Mouse (Mus musculus) liver, postnatal 0 days (tissue): Measurements from ENCODE around the gene Wdr25.

Source experiments
- CTCF ChIP-seq: sonication (generic); IDR thresholded peaks from 2 replicates; pipeline ENCODE4 v1.5.1; 2016; ENCODE audit warnings: antibody characterized with exemption, low read depth
- EP300 ChIP-seq: IDR thresholded peaks from 2 replicates; pipeline ENCODE4 v1.6.1; 2016; ENCODE audit warnings: antibody characterized with exemption, low read depth, mild to moderate bottlenecking

DNA sequence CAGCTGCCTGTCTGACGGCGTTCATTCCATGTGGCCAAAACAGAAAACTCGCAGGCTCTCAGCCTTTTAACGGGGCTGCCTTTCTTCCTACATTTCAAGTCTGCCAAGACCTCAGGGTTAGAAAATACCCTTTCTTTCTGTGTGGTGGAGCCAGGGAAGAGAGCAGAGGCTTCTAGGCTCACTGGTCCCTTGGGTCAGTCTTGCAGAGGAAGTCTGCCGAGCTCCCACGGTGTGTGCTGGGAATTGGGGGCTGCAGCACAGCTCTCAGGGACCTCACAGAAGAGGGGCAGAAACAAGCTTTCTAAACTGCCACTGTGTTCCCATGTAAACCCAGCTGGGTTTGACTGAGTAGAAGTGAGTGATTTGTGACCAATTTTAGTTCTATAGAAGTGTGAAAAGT is 40.8 kb downstream of the Wdr25 start:
- TF ChIP-seq CTCF (no peak), EP300 (no peak)
